In the genomic region with DNA sequence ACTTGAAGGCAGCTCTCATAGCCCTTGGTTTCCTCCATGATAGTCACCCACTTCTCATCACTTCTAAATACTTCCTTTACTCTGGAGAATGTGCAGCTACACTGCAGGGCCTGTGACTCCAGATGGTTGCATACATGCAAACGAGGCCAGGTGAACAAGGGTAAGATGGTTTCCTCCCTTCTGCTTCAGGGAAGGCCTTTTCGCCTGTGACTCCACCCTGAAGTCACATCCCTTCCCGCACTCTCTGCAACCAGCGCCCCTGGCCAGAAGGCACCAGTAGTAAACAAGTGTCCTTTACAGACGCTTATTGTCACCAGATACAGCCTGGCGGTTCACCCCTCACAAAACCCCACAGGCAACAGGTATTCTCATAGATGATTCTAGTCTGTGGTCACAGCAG, we compare ENCODE assay signal across 8 mouse cellular contexts. TPM values are rescaled to one million over a fixed set of nuclear protein-coding genes. Genes with fewer than 3 reads are reported as not detected.
DNase-seq lines count a peak whose midpoint lies in the region; ATAC-seq and TF ChIP-seq lines count a peak whose summit lies in the region.

No protein-coding gene starts in this region.

- ATAC-seq in embryonic facial prominence, embryonic 12.5 days (ENCODE audit: insufficient number of reproducible peaks, insufficient read depth, low FRiP score, low TSS enrichment), result no peak
- no peak for ATAC-seq in hindbrain, postnatal 0 days
- no peak for ATAC-seq in midbrain, embryonic 12.5 days (ENCODE audit: low FRiP score, low read depth)

- H3K4me1 ChIP-seq in embryonic facial prominence, embryonic 12.5 days, result peaks cover 15% of the 10 kb centered on the region; the same call in 1 of the 2 replicates
- peaks cover 4% of the 10 kb centered on the region; the same call in 1 of the 2 replicates for H3K4me1 ChIP-seq in hindbrain, postnatal 0 days (ENCODE audit: insufficient read depth, low read length)
- peaks cover 32% of the 10 kb centered on the region for H3K4me1 ChIP-seq in midbrain, embryonic 12.5 days

- peak; percentile 15 to 49 for DNase-seq in heart, adult 18-20 months
- DNase-seq in heart, postnatal 25 days (ENCODE audit: low spot score), result no peak
- no peak for DNase-seq in hindbrain, postnatal 0 days (ENCODE audit: low spot score)
- no peak for DNase-seq in adrenal gland, adult 2 months
- no peak for DNase-seq in adrenal gland, postnatal 36 days
- no peak for DNase-seq in adrenal gland, postnatal 14 days

- no peaks in the 10 kb centered on the region for H3K9me3 ChIP-seq in embryonic facial prominence, embryonic 12.5 days
- H3K9me3 ChIP-seq in hindbrain, postnatal 0 days (ENCODE audit: low read length), result no peaks in the 10 kb centered on the region
- no peaks in the 10 kb centered on the region for H3K9me3 ChIP-seq in midbrain, embryonic 12.5 days

- intact Hi-C loops in heart, postnatal 25 days (cut with DNase I), result loop anchor here (2.0 to 5.0 kb wide), 2 partner anchors 32 to 57 kb away; no protein-coding TSS in a partner anchor

- H3K4me3 ChIP-seq in embryonic facial prominence, embryonic 12.5 days, result peak overlapping the region; percentile 58
- H3K4me3 ChIP-seq in hindbrain, postnatal 0 days (ENCODE audit: low read length), result peak overlapping the region; percentile 53
- H3K4me3 ChIP-seq in midbrain, embryonic 12.5 days, result 0 out of 2 replicates have a peak overlapping the region, but pooled peaks have one; percentile 48

- 45% methylated on average over 6 of the region's 6 CpGs for WGBS in embryonic facial prominence, embryonic 12.5 days
- 63% methylated on average over 6 of the region's 6 CpGs for WGBS in hindbrain, postnatal 0 days
- WGBS in midbrain, embryonic 12.5 days, result 56% methylated on average over 6 of the region's 6 CpGs

- TF ChIP-seq CTCF in hindbrain, postnatal 0 days (IDR thresholded peaks at IDR 0.05; ENCODE audit: low read depth), result no peak

- H3K27me3 ChIP-seq in embryonic facial prominence, embryonic 12.5 days, result peaks cover 34% of the 10 kb centered on the region
- no peaks in the 10 kb centered on the region for H3K27me3 ChIP-seq in hindbrain, postnatal 0 days (ENCODE audit: insufficient read depth, low read length)
- peaks cover 88% of the 10 kb centered on the region for H3K27me3 ChIP-seq in midbrain, embryonic 12.5 days

- no peaks in the 10 kb centered on the region for H3K36me3 ChIP-seq in embryonic facial prominence, embryonic 12.5 days
- H3K36me3 ChIP-seq in hindbrain, postnatal 0 days (ENCODE audit: insufficient read depth, low read length), result no peaks in the 10 kb centered on the region
- no peaks in the 10 kb centered on the region for H3K36me3 ChIP-seq in midbrain, embryonic 12.5 days

- H3K27ac ChIP-seq in embryonic facial prominence, embryonic 12.5 days, result no peak overlapping the region
- H3K27ac ChIP-seq in hindbrain, postnatal 0 days, result no peak overlapping the region
- no peak overlapping the region for H3K27ac ChIP-seq in midbrain, embryonic 12.5 days (replicated peaks)

- H3K4me2 ChIP-seq in embryonic facial prominence, embryonic 12.5 days (replicated peaks), result peak overlapping the region; percentile 89
- peak overlapping the region; percentile 88 for H3K4me2 ChIP-seq in hindbrain, postnatal 0 days (ENCODE audit: low read depth, low read length)
- peak overlapping the region; percentile 94 for H3K4me2 ChIP-seq in midbrain, embryonic 12.5 days (replicated peaks)

- no peak overlapping the region for H3K9ac ChIP-seq in embryonic facial prominence, embryonic 12.5 days
- no peak overlapping the region for H3K9ac ChIP-seq in hindbrain, postnatal 0 days (replicated peaks; ENCODE audit: low read length)
- H3K9ac ChIP-seq in midbrain, embryonic 12.5 days (replicated peaks), result no peak overlapping the region

RNA-seq across cellular contexts. Expression of gene Pxdc1, which starts 2.9 kb away (rescaled TPM):
- total RNA-seq in heart, adult 18-20 months (2021), result 10 to 100 TPM; 13.1 to 16.4 TPM
- 10 to 100 TPM; 11.5 to 12.9 TPM for total RNA-seq in heart, postnatal 25 days (2021)
- polyA plus RNA-seq in embryonic facial prominence, embryonic 12.5 days (2016; fragmentation: Nextera tagmentation; extraction: Ambion mirVana), result 14.6 and 15.5 TPM in 2 replicates
- total RNA-seq in hindbrain, postnatal 0 days (2014; rRNA removed), result 15.6 and 25.2 TPM in 2 replicates
- 11.3 and 14.5 TPM in 2 replicates for polyA plus RNA-seq in hindbrain, postnatal 0 days (2015; fragmentation: Nextera tagmentation; extraction: Ambion mirVana)
- polyA plus RNA-seq in midbrain, embryonic 12.5 days (2016; fragmentation: Nextera tagmentation; extraction: Ambion mirVana), result 6.1 and 9.9 TPM in 2 replicates
- 1 to 10 TPM; 3.3 to 3.4 TPM for total RNA-seq in adrenal gland, adult 2 months (2021)
- polyA plus RNA-seq in adrenal gland, adult 2 months (2012; rRNA removed), result 5.3 and 9.1 TPM in 2 replicates
- 1 to 10 TPM; 4.1 to 5.1 TPM for total RNA-seq in adrenal gland, postnatal 36 days (2021)
- total RNA-seq in adrenal gland, postnatal 14 days (2021), result 8.8 and 13.1 TPM in 2 replicates

Comparison
In these comparisons a context has a peak if more than half of its experiments do, and no peak if none do; other contexts are left out.
1. DNase-seq: peak in heart, adult 18-20 months (2 of 2); none in heart, postnatal 25 days (single experiment), hindbrain, postnatal 0 days (single experiment), adrenal gland, adult 2 months (single experiment), adrenal gland, postnatal 36 days (0 of 2) and adrenal gland, postnatal 14 days (single experiment).
2. Peak in every context shown above with its lines, with median percentiles within 50 percentile points of each other: H3K4me2 ChIP-seq and H3K4me3 ChIP-seq.